Mouse (Mus musculus): ENCODE measurements around the gene Olfr904.

GRCm38 (mm10) chr9:38447352-38447751, 15.6 kb upstream of the Olfr904 start, which contains the start of gene Olfr902:
- TF ChIP-seq CTCF (IDR thresholded peaks at IDR 0.05; ENCODE audit: low read depth) (no peak), EP300 (IDR thresholded peaks at IDR 0.05; ENCODE audit: low read depth) (no peak)

Measured in heart, postnatal 0 days (tissue).